Mouse (Mus musculus): Measurements from ENCODE around the gene Sgip1. TPM values are rescaled to one million over a fixed set of nuclear protein-coding genes. Genes with fewer than 3 reads are reported as not detected.

Sgip1 gene
- polyA plus RNA-seq, 1 experiment from 2014 or later, result 68.3 TPM

DNA sequence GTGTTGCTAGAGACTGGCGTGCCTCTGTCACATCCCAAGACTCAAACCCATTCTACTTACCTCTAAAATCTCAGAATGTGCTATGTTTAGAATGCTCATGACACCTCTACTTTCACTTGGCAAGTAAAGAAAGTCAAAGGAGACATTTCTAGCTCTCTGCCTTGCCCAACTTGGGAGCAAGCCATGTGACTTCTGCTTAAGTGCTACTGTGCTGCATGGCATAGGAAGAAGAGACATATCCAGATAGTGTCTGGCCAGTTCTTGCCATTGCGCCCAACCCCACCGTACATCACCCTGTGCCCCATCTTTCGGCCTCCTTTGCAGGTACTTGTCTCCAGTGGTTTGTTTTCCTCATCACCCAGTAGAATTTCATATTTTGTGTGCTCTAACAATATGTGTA, 60.8 kb downstream of the Sgip1 start:
- no peak for DNase-seq (ENCODE audit: low spot score)

GRCm38 (mm10) chr4:102804611-102805010, 63.5 kb downstream of the Sgip1 start:
- Histone ChIP-seq H3K4me1 (replicated peaks; ENCODE audit: control insufficient read depth, insufficient read depth, low read length) (no peaks in the 10 kb centered on the region), H3K9ac (no peak overlapping the region), H3K4me2 (replicated peaks) (no peak overlapping the region), H3K9me3 (ENCODE audit: control insufficient read depth, low read length) (no peaks in the 10 kb centered on the region), H3K27ac (no peak overlapping the region), H3K36me3 (replicated peaks; ENCODE audit: control insufficient read depth, insufficient read depth) (no peaks in the 10 kb centered on the region), H3K4me3 (replicated peaks; ENCODE audit: low read length) (no peak overlapping the region), H3K27me3 (ENCODE audit: control insufficient read depth, insufficient read depth, low read length) (no peaks in the 10 kb centered on the region)
- 49% methylated on average over 5 of the region's 5 CpGs for WGBS
- ATAC-seq (ENCODE audit: low FRiP score) (no peak), DNase-seq (ENCODE audit: low spot score) (no peak)

More for the DNA sequence above, 60.8 kb downstream of the Sgip1 start:
- no peak overlapping the region for H3K27ac ChIP-seq
- no peaks in the 10 kb centered on the region for H3K27me3 ChIP-seq (ENCODE audit: control insufficient read depth, insufficient read depth, low read length)
- no peak for ATAC-seq (ENCODE audit: low FRiP score)
- H3K9ac ChIP-seq, result no peak overlapping the region
- no peaks in the 10 kb centered on the region for H3K4me1 ChIP-seq (replicated peaks; ENCODE audit: control insufficient read depth, insufficient read depth, low read length)
- no peaks in the 10 kb centered on the region for H3K36me3 ChIP-seq (replicated peaks; ENCODE audit: control insufficient read depth, insufficient read depth)
- no peak overlapping the region for H3K4me2 ChIP-seq (replicated peaks)
- no peak overlapping the region for H3K4me3 ChIP-seq (replicated peaks; ENCODE audit: low read length)
- 95% methylated on average over 4 of the region's 4 CpGs for WGBS
- H3K9me3 ChIP-seq (ENCODE audit: control insufficient read depth, low read length), result no peaks in the 10 kb centered on the region

GRCm38 (mm10) chr4:102806987-102807386, 65.9 kb downstream of the Sgip1 start:
- Histone ChIP-seq H3K4me2 (replicated peaks) (no peak overlapping the region), H3K27me3 (ENCODE audit: control insufficient read depth, insufficient read depth, low read length) (no peaks in the 10 kb centered on the region), H3K36me3 (replicated peaks; ENCODE audit: control insufficient read depth, insufficient read depth) (no peaks in the 10 kb centered on the region), H3K4me1 (replicated peaks; ENCODE audit: control insufficient read depth, insufficient read depth, low read length) (no peaks in the 10 kb centered on the region), H3K9me3 (ENCODE audit: control insufficient read depth, low read length) (no peaks in the 10 kb centered on the region), H3K27ac (no peak overlapping the region), H3K9ac (no peak overlapping the region), H3K4me3 (replicated peaks; ENCODE audit: low read length) (no peak overlapping the region)
- WGBS, result 86% methylated on average over 3 of the region's 3 CpGs
- DNase-seq (ENCODE audit: low spot score) (no peak), ATAC-seq (ENCODE audit: low FRiP score) (no peak)

DNA sequence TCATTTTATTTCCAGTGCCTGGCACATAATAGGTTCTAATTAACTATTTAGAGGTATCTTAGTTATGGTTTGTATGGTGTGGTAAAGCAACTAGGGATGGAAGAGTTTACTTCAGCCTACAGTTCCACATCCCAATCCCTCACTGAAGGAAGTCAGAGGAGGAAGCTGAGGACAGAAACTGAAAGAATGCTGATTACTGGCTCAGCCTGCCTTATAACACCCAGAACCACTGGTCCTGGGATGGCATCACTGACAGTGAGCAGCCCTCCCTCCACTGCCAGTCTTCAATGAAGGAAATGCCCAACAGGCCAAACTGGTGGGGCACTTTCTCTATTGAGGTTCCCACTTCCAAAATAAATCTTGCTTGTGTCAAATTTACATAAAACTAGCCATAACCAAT, 67.2 kb downstream of the Sgip1 start:
- no peak for DNase-seq (ENCODE audit: low spot score)
- ATAC-seq (ENCODE audit: low FRiP score), result no peak
- Histone ChIP-seq H3K9ac (no peak overlapping the region), H3K4me3 (replicated peaks; ENCODE audit: low read length) (no peak overlapping the region), H3K36me3 (replicated peaks; ENCODE audit: control insufficient read depth, insufficient read depth) (no peaks in the 10 kb centered on the region), H3K27me3 (ENCODE audit: control insufficient read depth, insufficient read depth, low read length) (no peaks in the 10 kb centered on the region), H3K27ac (no peak overlapping the region), H3K4me1 (replicated peaks; ENCODE audit: control insufficient read depth, insufficient read depth, low read length) (no peaks in the 10 kb centered on the region), H3K4me2 (replicated peaks) (no peak overlapping the region), H3K9me3 (ENCODE audit: control insufficient read depth, low read length) (no peaks in the 10 kb centered on the region)

- 89% methylated on average over 4 of the region's 4 CpGs for WGBS
- no peak overlapping the region for H3K9ac ChIP-seq
- H3K36me3 ChIP-seq (replicated peaks; ENCODE audit: control insufficient read depth, insufficient read depth), result no peaks in the 10 kb centered on the region
- DNase-seq (ENCODE audit: low spot score), result no peak
- no peaks in the 10 kb centered on the region for H3K27me3 ChIP-seq (ENCODE audit: control insufficient read depth, insufficient read depth, low read length)
- ATAC-seq (ENCODE audit: low FRiP score), result no peak
- no peak overlapping the region for H3K27ac ChIP-seq
- no peak overlapping the region for H3K4me2 ChIP-seq (replicated peaks)
- H3K4me3 ChIP-seq (replicated peaks; ENCODE audit: low read length), result no peak overlapping the region
- H3K9me3 ChIP-seq (ENCODE audit: control insufficient read depth, low read length), result no peaks in the 10 kb centered on the region
- H3K4me1 ChIP-seq (replicated peaks; ENCODE audit: control insufficient read depth, insufficient read depth, low read length), result no peaks in the 10 kb centered on the region
These were observed 68.2 kb downstream of the Sgip1 start for GRCm38 (mm10) chr4:102809296-102809695.

- ATAC-seq (ENCODE audit: low FRiP score), result no peak
- no peaks in the 10 kb centered on the region for H3K9me3 ChIP-seq (ENCODE audit: control insufficient read depth, low read length)
- DNase-seq (ENCODE audit: low spot score), result no peak
These were observed 69.2 kb downstream of the Sgip1 start for GRCm38 (mm10) chr4:102810277-102810676.

GRCm38 (mm10) chr4:102811007-102811805, 70.1 kb downstream of the Sgip1 start:
- Histone ChIP-seq H3K4me1 (replicated peaks; ENCODE audit: control insufficient read depth, insufficient read depth, low read length) (no peaks in the 10 kb centered on the region), H3K36me3 (replicated peaks; ENCODE audit: control insufficient read depth, insufficient read depth) (no peaks in the 10 kb centered on the region), H3K4me3 (replicated peaks; ENCODE audit: low read length) (no peak overlapping the region), H3K27me3 (ENCODE audit: control insufficient read depth, insufficient read depth, low read length) (no peaks in the 10 kb centered on the region), H3K27ac (no peak overlapping the region), H3K9ac (no peak overlapping the region), H3K4me2 (replicated peaks) (no peak overlapping the region), H3K9me3 (ENCODE audit: control insufficient read depth, low read length) (no peaks in the 10 kb centered on the region)
- ATAC-seq (ENCODE audit: low FRiP score) (no peak), DNase-seq (ENCODE audit: low spot score) (no peak)
- WGBS, result 58% methylated on average over 9 of the region's 9 CpGs

More at GRCm38 (mm10) chr4:102810277-102810676, 69.2 kb downstream of the Sgip1 start:
- Histone ChIP-seq H3K27me3 (ENCODE audit: control insufficient read depth, insufficient read depth, low read length) (no peaks in the 10 kb centered on the region), H3K36me3 (replicated peaks; ENCODE audit: control insufficient read depth, insufficient read depth) (no peaks in the 10 kb centered on the region), H3K4me2 (replicated peaks) (no peak overlapping the region), H3K4me3 (replicated peaks; ENCODE audit: low read length) (no peak overlapping the region), H3K4me1 (replicated peaks; ENCODE audit: control insufficient read depth, insufficient read depth, low read length) (no peaks in the 10 kb centered on the region), H3K27ac (no peak overlapping the region), H3K9ac (no peak overlapping the region)
- whole genome bisulfite sequencing, result 92% methylated on average over 1 of the region's 1 CpGs

GRCm38 (mm10) chr4:102813346-102813745, 72.2 kb downstream of the Sgip1 start:
- H3K4me1 ChIP-seq (replicated peaks; ENCODE audit: control insufficient read depth, insufficient read depth, low read length), result no peaks in the 10 kb centered on the region
- no peaks in the 10 kb centered on the region for H3K36me3 ChIP-seq (replicated peaks; ENCODE audit: control insufficient read depth, insufficient read depth)
- no peak for DNase-seq (ENCODE audit: low spot score)
- no peak overlapping the region for H3K27ac ChIP-seq
- no peak overlapping the region for H3K4me3 ChIP-seq (replicated peaks; ENCODE audit: low read length)
- H3K27me3 ChIP-seq (ENCODE audit: control insufficient read depth, insufficient read depth, low read length), result no peaks in the 10 kb centered on the region
- ATAC-seq (ENCODE audit: low FRiP score), result no peak
- no peak overlapping the region for H3K9ac ChIP-seq
- WGBS, result 85% methylated on average over 8 of the region's 8 CpGs
- no peak overlapping the region for H3K4me2 ChIP-seq (replicated peaks)
- no peaks in the 10 kb centered on the region for H3K9me3 ChIP-seq (ENCODE audit: control insufficient read depth, low read length)

DNA sequence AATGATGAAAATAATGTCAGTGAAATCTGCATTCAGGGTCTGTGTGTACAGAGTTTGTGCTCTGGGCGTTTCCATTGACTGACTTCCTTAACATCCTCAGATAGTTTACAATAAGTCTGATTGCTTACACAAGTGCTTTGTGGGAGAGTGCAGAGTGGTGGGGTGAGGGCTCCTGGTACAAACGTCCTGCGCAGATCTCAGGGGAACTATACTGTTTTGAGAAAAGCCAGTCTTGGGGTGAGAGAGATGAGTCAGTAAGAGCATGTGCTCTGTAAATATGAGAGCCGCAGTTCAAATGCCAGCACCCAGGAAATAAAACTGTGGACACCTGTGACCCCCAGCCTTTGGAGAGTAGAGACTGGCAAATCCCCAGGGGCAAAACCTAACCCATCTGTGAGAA, 80.7 kb downstream of the Sgip1 start:
- ATAC-seq (ENCODE audit: low FRiP score), result no peak
- no peak overlapping the region for H3K9ac ChIP-seq
- no peak overlapping the region for H3K4me2 ChIP-seq (replicated peaks)
- H3K36me3 ChIP-seq (replicated peaks; ENCODE audit: control insufficient read depth, insufficient read depth), result no peaks in the 10 kb centered on the region
- H3K27me3 ChIP-seq (ENCODE audit: control insufficient read depth, insufficient read depth, low read length), result no peaks in the 10 kb centered on the region
- H3K27ac ChIP-seq, result no peak overlapping the region
- H3K4me3 ChIP-seq (replicated peaks; ENCODE audit: low read length), result no peak overlapping the region
- WGBS, result 77% methylated on average over 4 of the region's 4 CpGs
- no peaks in the 10 kb centered on the region for H3K4me1 ChIP-seq (replicated peaks; ENCODE audit: control insufficient read depth, insufficient read depth, low read length)
- no peaks in the 10 kb centered on the region for H3K9me3 ChIP-seq (ENCODE audit: control insufficient read depth, low read length)
- no peak for DNase-seq (ENCODE audit: low spot score)

DNA sequence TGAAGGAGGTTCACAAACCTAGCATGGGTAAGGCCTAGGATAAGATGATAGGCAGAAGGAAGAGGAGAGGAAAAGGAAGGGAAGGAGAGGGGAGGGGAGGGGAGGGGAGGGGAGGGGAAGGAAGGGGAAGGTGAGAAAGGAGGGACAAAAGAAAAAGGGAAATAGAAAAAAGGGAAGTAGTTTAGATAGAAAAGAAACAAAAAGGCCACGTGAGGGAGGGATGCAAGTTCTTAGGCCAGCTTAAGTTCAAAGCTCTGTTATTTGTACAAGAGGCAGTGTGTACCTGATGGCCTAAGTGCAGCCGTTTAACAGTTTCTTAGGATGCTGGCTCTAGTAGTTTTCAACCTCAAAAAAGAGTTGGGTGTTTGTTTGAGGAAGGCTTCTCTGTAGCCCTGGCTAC, 83.4 kb downstream of the Sgip1 start:
- H3K4me1 ChIP-seq (replicated peaks; ENCODE audit: control insufficient read depth, insufficient read depth, low read length), result no peaks in the 10 kb centered on the region
- H3K4me2 ChIP-seq (replicated peaks), result no peak overlapping the region
- no peak for ATAC-seq (ENCODE audit: low FRiP score)
- H3K27me3 ChIP-seq (ENCODE audit: control insufficient read depth, insufficient read depth, low read length), result no peaks in the 10 kb centered on the region
- no peak overlapping the region for H3K9ac ChIP-seq
- WGBS, result 72% methylated on average over 2 of the region's 2 CpGs
- no peak overlapping the region for H3K27ac ChIP-seq
- DNase-seq (ENCODE audit: low spot score), result no peak
- no peaks in the 10 kb centered on the region for H3K36me3 ChIP-seq (replicated peaks; ENCODE audit: control insufficient read depth, insufficient read depth)
- H3K4me3 ChIP-seq (replicated peaks; ENCODE audit: low read length), result no peak overlapping the region
- no peaks in the 10 kb centered on the region for H3K9me3 ChIP-seq (ENCODE audit: control insufficient read depth, low read length)

Data from hindbrain, embryonic 14.5 days (tissue).